Mouse (Mus musculus) cerebellum, adult 2 months (tissue): ENCODE data around the gene Rpl10-ps3. TPM values are rescaled to one million over a fixed set of nuclear protein-coding genes. Genes with fewer than 3 reads are reported as not detected.

ENCODE experiments used
- DNase-seq, 2 experiments: peaks; one replicate each; pipeline ENCODE4 v3.0.0; 2021
- H3K27ac ChIP-seq: fragments of 200-500 bp; 2 replicates; pipeline ENCODE4 v1.5.1; 2012; ENCODE audit warnings: low read length, control low read depth, inconsistent platforms; ENCODE audit not compliant: insufficient read depth
- H3K27me3 ChIP-seq: fragments of 200-500 bp; 2 replicates; pipeline ENCODE4 v1.6.1; 2012; ENCODE audit warnings: inconsistent platforms, mild to moderate bottlenecking, low read length, moderate library complexity; ENCODE audit not compliant: control insufficient read depth, insufficient read depth
- H3K4me1 ChIP-seq: fragments of 200-500 bp; 2 replicates; pipeline ENCODE4 v1.6.1; 2011; ENCODE audit warnings: low read length; ENCODE audit not compliant: control insufficient read depth, insufficient read depth
- H3K4me3 ChIP-seq: fragments of 200-500 bp; replicated peaks from 2 replicates; pipeline ENCODE3; 2011; ENCODE audit warnings: mild to moderate bottlenecking, low read depth, low read length, control low read depth; ENCODE audit not compliant: insufficient read depth
- CTCF ChIP-seq: fragments of 200-500 bp; IDR thresholded peaks from 2 replicates; pipeline ENCODE4 v1.5.1; 2011; ENCODE audit warnings: low read depth, mild to moderate bottlenecking, control low read depth, low read length, moderate library complexity, borderline replicate concordance; ENCODE audit not compliant: insufficient read depth
- POLR2A ChIP-seq: fragments of 200-500 bp; IDR thresholded peaks from 2 replicates; pipeline ENCODE4 v1.6.1; 2011; ENCODE audit warnings: low read length, control low read depth, borderline replicate concordance; ENCODE audit not compliant: insufficient read depth
- whole genome bisulfite sequencing: fragments of 180-500 bp; shearing (Covaris S2); methylation state at CpG from one replicate; pipeline ENCODE4 v1.1.7; 2018; 5-methylcytosine and 5-hydroxymethylcytosine counted together
- polyA plus RNA-seq: library from polyadenylated mRNA; depleted of rRNA; stranded (reverse); fragments of >200 nt; gene quantifications from 2 replicates; pipeline ENCODE4 v1.2.3, GENCODE M21; 2012; rRNA removed

Rpl10-ps3 gene
- 39.5 and 45.7 TPM in 2 replicates for polyA plus RNA-seq

GRCm38 (mm10) chr9:50344868-50345267 lies at the start of gene Rpl10-ps3:
Gene Rpl10-ps3 (minus strand): TSS chr9:50344968.
- no peak for DNase-seq
- no peaks in the 10 kb centered on the region for H3K27me3 ChIP-seq
- no peak for TF ChIP-seq POLR2A
- no peak for TF ChIP-seq CTCF
- H3K27ac ChIP-seq: no peak within 1 kb of the TSS
- H3K4me1 ChIP-seq: peaks cover 5% of the 10 kb centered on the region
- WGBS: 97% methylated on average over 11 of the region's 13 CpGs
- no peak within 1 kb of the TSS for H3K4me3 ChIP-seq

- H3K4me1 ChIP-seq: no peaks in the 10 kb centered on the region
- WGBS: 64% methylated on average over 6 of the region's 6 CpGs
- DNase-seq: no peak
- H3K4me3 ChIP-seq: no peak overlapping the region
- TF ChIP-seq CTCF (no peak), POLR2A (no peak)
- no peaks in the 10 kb centered on the region for H3K27me3 ChIP-seq
- no peak overlapping the region for H3K27ac ChIP-seq
These were observed 30.8 kb upstream of the Rpl10-ps3 start for GRCm38 (mm10) chr9:50375598-50375997.

GRCm38 (mm10) chr9:50374666-50375065 lies 29.9 kb upstream of the Rpl10-ps3 start:
- Histone ChIP-seq H3K4me3 (no peak overlapping the region), H3K27me3 (no peaks in the 10 kb centered on the region), H3K27ac (no peak overlapping the region), H3K4me1 (no peaks in the 10 kb centered on the region)
- DNase-seq: no peak
- no peak for TF ChIP-seq POLR2A
- TF ChIP-seq CTCF: no peak
- 84% methylated on average over 5 of the region's 5 CpGs for WGBS

GRCm38 (mm10) chr9:50368551-50369297 lies 24.0 kb upstream of the Rpl10-ps3 start:
- H3K4me3 ChIP-seq: no peak overlapping the region
- no peak overlapping the region for H3K27ac ChIP-seq
- DNase-seq: no peak
- TF ChIP-seq CTCF (no peak), POLR2A (no peak)
- WGBS: 34% methylated on average over 8 of the region's 8 CpGs
- no peaks in the 10 kb centered on the region for H3K4me1 ChIP-seq
- H3K27me3 ChIP-seq: no peaks in the 10 kb centered on the region

GRCm38 (mm10) chr9:50365059-50365780 lies 20.5 kb upstream of the Rpl10-ps3 start:
- no peak for TF ChIP-seq POLR2A
- TF ChIP-seq CTCF: no peak
- DNase-seq: no peak
- Histone ChIP-seq H3K4me1 (no peaks in the 10 kb centered on the region), H3K4me3 (no peak overlapping the region), H3K27me3 (no peaks in the 10 kb centered on the region), H3K27ac (no peak overlapping the region)
- 54% methylated on average over 11 of the region's 11 CpGs for WGBS

- Histone ChIP-seq H3K27me3 (no peaks in the 10 kb centered on the region), H3K4me3 (no peak overlapping the region), H3K4me1 (no peaks in the 10 kb centered on the region), H3K27ac (no peak overlapping the region)
- 94% methylated on average over 2 of the region's 2 CpGs for WGBS
- no peak for DNase-seq
- no peak for TF ChIP-seq CTCF
- no peak for TF ChIP-seq POLR2A
These were observed 19.2 kb upstream of the Rpl10-ps3 start for GRCm38 (mm10) chr9:50363962-50364361.

GRCm38 (mm10) chr9:50363259-50363658 lies 18.5 kb upstream of the Rpl10-ps3 start:
- no peaks in the 10 kb centered on the region for H3K4me1 ChIP-seq
- TF ChIP-seq CTCF (no peak), POLR2A (no peak)
- 88% methylated on average over 5 of the region's 5 CpGs for WGBS
- DNase-seq: no peak
- no peak overlapping the region for H3K4me3 ChIP-seq
- no peak overlapping the region for H3K27ac ChIP-seq
- H3K27me3 ChIP-seq: no peaks in the 10 kb centered on the region

- WGBS: 65% methylated on average over 3 of the region's 3 CpGs
- H3K27ac ChIP-seq: no peak overlapping the region
- no peaks in the 10 kb centered on the region for H3K27me3 ChIP-seq
- TF ChIP-seq POLR2A (no peak), CTCF (no peak)
- no peak for DNase-seq
- no peak overlapping the region for H3K4me3 ChIP-seq
- H3K4me1 ChIP-seq: no peaks in the 10 kb centered on the region
These were observed 17.8 kb upstream of the Rpl10-ps3 start for GRCm38 (mm10) chr9:50362556-50362955.
